Mouse (Mus musculus) MEL (cell line): ENCODE results near the gene Lrrn3.

Source experiments
- CTCF ChIP-seq, 3 experiments: IDR thresholded peaks in 2 of 3; conservative IDR thresholded peaks in 1 of 3; 2 replicates each; pipeline ENCODE4 v1.5.1; 2011 to 2012; ENCODE audit warnings: low read length in 3 of 3, low read depth in 2 of 3, mild to moderate bottlenecking in 2 of 3, improper control_type of control experiment in 1 of 3, inconsistent platforms in 1 of 3, mixed read lengths in 1 of 3, moderate library complexity in 1 of 3; ENCODE audit not compliant: control insufficient read depth in 1 of 3, insufficient read depth in 1 of 3, poor library complexity in 1 of 3, severe bottlenecking in 1 of 3
- EP300 ChIP-seq, 2 experiments: IDR thresholded peaks; 2 replicates each; pipeline ENCODE4 v1.6.1; 2011; ENCODE audit warnings: improper control_type of control experiment in 2 of 2, low read length in 2 of 2, low read depth in 1 of 2, mild to moderate bottlenecking in 1 of 2
- GATA1 ChIP-seq: IDR thresholded peaks from 2 replicates; pipeline ENCODE4 v1.6.1; 2011; ENCODE audit warnings: low read depth, low read length, improper control_type of control experiment
- MEF2A ChIP-seq: IDR thresholded peaks from 2 replicates; pipeline ENCODE4 v1.6.1; 2014; ENCODE audit warnings: low read depth, mild to moderate bottlenecking, inconsistent platforms, low read length, improper control_type of control experiment; ENCODE audit not compliant: poor library complexity, insufficient replicate concordance, severe bottlenecking; ENCODE audit errors: extremely low read depth
- ZKSCAN1 ChIP-seq: IDR thresholded peaks from 2 replicates; pipeline ENCODE4 v1.6.1; 2012; ENCODE audit warnings: low read depth, mild to moderate bottlenecking, inconsistent platforms, low read length, improper control_type of control experiment, moderate library complexity

- TF ChIP-seq GATA1, result no peak
- no peak for TF ChIP-seq CTCF (IDR thresholded peaks at IDR 0.05 in 2 of 3, conservative IDR thresholded peaks at IDR 0.05 in 1 of 3; ENCODE audit: control insufficient read depth in 1 of 3, insufficient read depth in 1 of 3, low read depth in 2 of 3, low read length in 3 of 3, poor library complexity in 1 of 3, severe bottlenecking in 1 of 3)
- no peak for TF ChIP-seq EP300 (IDR thresholded peaks at IDR 0.05; ENCODE audit: low read depth in 1 of 2, low read length in 2 of 2)
- no peak for TF ChIP-seq MEF2A
- no peak for TF ChIP-seq ZKSCAN1
Measured at GRCm38 (mm10) chr12:41521671-41522070, 35.4 kb upstream of the Lrrn3 start.
